Mouse (Mus musculus) G1E (cell line): ENCODE data around the gene Btbd9.

Experiments
- CTCF ChIP-seq: IDR thresholded peaks from 2 replicates; pipeline ENCODE4 v1.5.1; 2012; ENCODE audit warnings: low read depth, low read length, inconsistent platforms, mixed read lengths
- GATA1 ChIP-seq: IDR thresholded peaks from 2 replicates; pipeline ENCODE4 v1.6.1; 2012; ENCODE audit warnings: borderline replicate concordance, low read length, inconsistent platforms, mixed read lengths

- TF ChIP-seq CTCF (no peak), GATA1 (no peak)
Observed at GRCm38 (mm10) chr17:30388817-30389216, 187.5 kb downstream of the Btbd9 start.
